Mouse (Mus musculus): ENCODE results near the gene Nop14. TPM values are rescaled to one million over a fixed set of nuclear protein-coding genes. Genes with fewer than 3 reads are reported as not detected.
A peak's percentile ranks its signal among the peaks of the same experiment; 100 is the strongest.

The Nop14 gene
- total RNA-seq (2021) = 10 to 100 TPM; 11.4 to 11.8 TPM
- 8.5 and 15.8 TPM in 2 replicates for polyA plus RNA-seq (2012; rRNA removed)
- long read RNA-seq, transcript Nop14-201 (18 exons, 2,702 nt) = major isoform, 19 of 21 reads
- long read RNA-seq, partial matches to known transcripts = 1 of 21 reads
- long read RNA-seq, other reads (novel, unspliced or antisense) = 1 of 21 reads

DNA sequence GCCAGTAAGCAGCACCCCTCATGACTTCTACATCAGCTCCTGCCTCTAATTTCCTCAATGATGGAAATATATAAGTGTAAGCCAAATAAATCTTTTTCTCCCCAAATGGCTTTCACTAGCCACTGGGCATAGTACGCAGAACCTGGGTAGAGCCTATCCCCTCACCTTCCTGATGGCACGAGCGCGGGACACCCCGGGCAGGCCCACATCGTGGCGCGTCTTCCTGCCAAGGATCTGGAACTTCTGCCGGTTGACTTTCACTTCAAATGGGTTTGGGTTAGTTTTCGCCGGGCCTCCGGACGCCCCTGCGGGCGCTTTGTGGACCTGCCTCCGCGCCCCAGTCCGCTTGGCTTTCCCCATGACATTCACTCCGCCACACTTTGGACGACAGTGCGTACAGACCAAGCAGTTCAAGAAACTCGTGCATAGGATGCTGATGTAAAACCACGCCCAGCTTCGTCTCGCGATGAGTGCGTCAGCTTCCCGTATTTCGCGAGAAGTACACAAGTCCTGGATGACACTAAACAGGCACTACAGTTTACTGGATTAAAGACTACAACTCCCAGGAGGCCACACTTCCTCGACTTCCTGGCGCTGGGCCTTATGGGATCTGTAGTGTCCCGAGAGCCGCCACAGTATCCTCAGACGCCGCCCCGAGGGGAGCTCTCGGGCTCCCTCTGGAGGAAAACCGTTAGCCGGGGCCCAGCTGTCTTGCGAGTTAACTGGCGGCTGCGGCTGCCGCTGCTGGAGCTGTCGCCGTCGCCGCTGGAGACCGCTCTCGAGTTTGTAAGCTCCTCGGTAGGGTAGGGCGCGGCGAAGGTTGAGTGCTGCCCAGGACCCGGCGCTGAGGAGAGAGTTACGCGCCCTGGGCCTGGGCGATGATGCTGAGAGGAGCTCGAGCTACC, at the start of gene Nop14, which contains the start of gene Grk4:
Gene Nop14 (minus strand): TSS at position 463 of the 905 bp plus-strand sequence.
Gene Grk4 (plus strand): TSS at position 694 of the 905 bp plus-strand sequence.
- under 1% methylated on average over 60 of the region's 60 CpGs for WGBS
- TF ChIP-seq POLR2A (IDR thresholded peaks at IDR 0.05; ENCODE audit: insufficient read depth, low read depth, low read length) (peak; percentile 93), EP300 (IDR thresholded peaks at IDR 0.05; ENCODE audit: insufficient read depth, low read depth, low read length) (peak; percentile 86), CTCF (IDR thresholded peaks at IDR 0.05) (no peak; the same call in none of the 2 replicates)
- intact Hi-C loops (cut with DNase I) = loop anchor here (2.0 to 10.0 kb wide), 4 partner anchors 23 to 385 kb away; partner anchors contain the start of genes Fam193a, Hgfac, Htt and Mfsd10

DNA sequence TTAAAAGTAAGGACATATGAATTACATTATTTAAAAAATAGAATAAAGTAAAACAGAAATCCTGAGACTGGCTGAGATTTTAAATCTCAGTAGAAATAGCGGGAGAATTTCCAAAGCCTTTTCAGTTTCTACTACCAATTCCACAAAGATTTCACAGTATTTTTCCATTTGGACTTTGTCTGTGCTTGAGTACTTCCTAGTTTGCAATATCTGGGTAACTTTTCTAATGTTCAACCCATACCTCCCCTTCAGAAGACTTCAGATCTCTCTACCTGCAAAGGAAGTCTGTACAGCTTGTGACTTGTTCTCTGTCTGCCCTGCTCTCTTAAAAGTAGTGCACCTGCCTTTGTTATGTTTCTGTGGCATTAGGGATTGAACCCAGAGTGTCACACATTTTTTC, 48.5 kb upstream of the Nop14 start:
- Histone ChIP-seq H3K27ac (no peak overlapping the region), H3K4me3 (no peak overlapping the region), H3K36me3 (ENCODE audit: control insufficient read depth, insufficient read depth, low read length) (no peaks in the 10 kb centered on the region), H3K4me1 (ENCODE audit: control insufficient read depth, insufficient read depth, low read length) (no peaks in the 10 kb centered on the region), H3K9ac (ENCODE audit: low read depth, low read length) (no peak overlapping the region), H3K27me3 (ENCODE audit: control insufficient read depth, insufficient read depth, low read length) (no peaks in the 10 kb centered on the region), H3K79me2 (replicated peaks; ENCODE audit: control insufficient read depth, insufficient read depth, low read length) (no peaks in the 10 kb centered on the region)
- 91% methylated on average over 1 of the region's 1 CpGs for WGBS
- TF ChIP-seq POLR2A (IDR thresholded peaks at IDR 0.05; ENCODE audit: insufficient read depth, low read depth, low read length) (no peak), EP300 (IDR thresholded peaks at IDR 0.05; ENCODE audit: insufficient read depth, low read depth, low read length) (no peak), CTCF (IDR thresholded peaks at IDR 0.05) (no peak)
- intact Hi-C loops (cut with DNase I) = no loop called here
- no peak for DNase-seq

More for the DNA sequence above, at the start of gene Nop14, which contains the start of gene Grk4:
- H3K79me2 ChIP-seq (replicated peaks; ENCODE audit: control insufficient read depth, insufficient read depth, low read length) = no peaks in the 10 kb centered on the region
- peak; percentile 96 to 100 for DNase-seq
- H3K4me3 ChIP-seq = peak within 1 kb of the TSS; percentile 78
- peaks cover 4% of the 10 kb centered on the region for H3K4me1 ChIP-seq (ENCODE audit: control insufficient read depth, insufficient read depth, low read length)
- H3K9ac ChIP-seq (ENCODE audit: low read depth, low read length) = peak within 1 kb of the TSS; percentile 80
- H3K27me3 ChIP-seq (ENCODE audit: control insufficient read depth, insufficient read depth, low read length) = no peaks in the 10 kb centered on the region
- peaks cover 6% of the 10 kb centered on the region; the same call in 1 of the 2 replicates for H3K36me3 ChIP-seq (ENCODE audit: control insufficient read depth, insufficient read depth, low read length)
- H3K27ac ChIP-seq = peak within 1 kb of the TSS; percentile 86

DNA sequence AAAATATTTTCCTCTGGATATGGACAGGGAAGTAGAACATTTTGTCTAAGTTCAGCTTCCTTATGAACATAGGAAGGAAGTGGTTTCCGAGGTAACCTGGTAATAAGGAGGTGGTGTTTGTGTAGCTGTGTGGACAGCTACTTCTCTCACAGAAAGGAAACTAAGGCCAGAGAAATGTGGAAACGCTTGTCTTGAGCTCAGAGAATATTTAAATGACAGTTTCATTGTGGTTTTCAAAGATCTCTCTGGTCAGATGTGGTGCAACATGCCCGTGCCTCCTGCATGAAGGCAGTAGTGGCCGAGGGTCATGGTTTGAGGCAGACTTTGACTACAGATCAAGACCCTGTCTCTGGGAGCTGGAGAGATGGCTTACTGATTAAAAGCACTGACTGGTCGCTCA, 35.6 kb upstream of the Nop14 start:
- Histone ChIP-seq H3K27me3 (ENCODE audit: control insufficient read depth, insufficient read depth, low read length) (no peaks in the 10 kb centered on the region), H3K4me3 (no peak overlapping the region), H3K79me2 (replicated peaks; ENCODE audit: control insufficient read depth, insufficient read depth, low read length) (no peaks in the 10 kb centered on the region), H3K4me1 (ENCODE audit: control insufficient read depth, insufficient read depth, low read length) (peaks cover 1% of the 10 kb centered on the region; the same call in 1 of the 2 replicates), H3K27ac (no peak overlapping the region), H3K9ac (ENCODE audit: low read depth, low read length) (no peak overlapping the region), H3K36me3 (ENCODE audit: control insufficient read depth, insufficient read depth, low read length) (no peaks in the 10 kb centered on the region; the same call in 1 of the 2 replicates)
- TF ChIP-seq CTCF (IDR thresholded peaks at IDR 0.05) (no peak), POLR2A (IDR thresholded peaks at IDR 0.05; ENCODE audit: insufficient read depth, low read depth, low read length) (no peak), EP300 (IDR thresholded peaks at IDR 0.05; ENCODE audit: insufficient read depth, low read depth, low read length) (no peak)
- no peak for DNase-seq
- WGBS = 61% methylated on average over 5 of the region's 5 CpGs
- intact Hi-C loops (cut with DNase I) = no loop called here

DNA sequence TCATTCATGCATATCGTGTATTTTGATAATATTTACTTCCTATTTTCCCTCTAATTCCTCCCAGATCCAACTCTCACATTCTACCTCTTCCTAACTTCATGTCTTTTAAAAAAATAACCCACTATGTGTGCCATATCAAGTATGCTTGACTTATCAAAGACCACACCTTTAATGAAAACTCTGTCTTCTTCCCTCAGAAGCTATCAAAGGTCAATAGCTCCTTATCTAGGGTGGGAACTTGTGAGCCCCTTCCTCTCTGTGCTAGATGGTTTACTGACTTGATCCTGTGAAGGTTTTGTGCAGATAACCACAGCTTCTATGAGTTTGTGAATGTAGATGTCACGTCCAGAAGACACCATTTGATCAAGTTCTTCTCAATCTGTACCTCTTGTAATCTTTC, 32.8 kb upstream of the Nop14 start:
- no peak for DNase-seq
- no peaks in the 10 kb centered on the region for H3K79me2 ChIP-seq (replicated peaks; ENCODE audit: control insufficient read depth, insufficient read depth, low read length)
- intact Hi-C loops (cut with DNase I) = no loop called here
- H3K36me3 ChIP-seq (ENCODE audit: control insufficient read depth, insufficient read depth, low read length) = no peaks in the 10 kb centered on the region; the same call in 1 of the 2 replicates
- H3K27ac ChIP-seq = no peak overlapping the region
- TF ChIP-seq POLR2A (IDR thresholded peaks at IDR 0.05; ENCODE audit: insufficient read depth, low read depth, low read length) = no peak
- no peak for TF ChIP-seq EP300 (IDR thresholded peaks at IDR 0.05; ENCODE audit: insufficient read depth, low read depth, low read length)
- no peak for TF ChIP-seq CTCF (IDR thresholded peaks at IDR 0.05)
- WGBS = 52% methylated on average over 2 of the region's 2 CpGs
- H3K9ac ChIP-seq (ENCODE audit: low read depth, low read length) = no peak overlapping the region
- H3K4me3 ChIP-seq = no peak overlapping the region
- H3K4me1 ChIP-seq (ENCODE audit: control insufficient read depth, insufficient read depth, low read length) = peaks cover 1% of the 10 kb centered on the region; the same call in 1 of the 2 replicates
- no peaks in the 10 kb centered on the region for H3K27me3 ChIP-seq (ENCODE audit: control insufficient read depth, insufficient read depth, low read length)

DNA sequence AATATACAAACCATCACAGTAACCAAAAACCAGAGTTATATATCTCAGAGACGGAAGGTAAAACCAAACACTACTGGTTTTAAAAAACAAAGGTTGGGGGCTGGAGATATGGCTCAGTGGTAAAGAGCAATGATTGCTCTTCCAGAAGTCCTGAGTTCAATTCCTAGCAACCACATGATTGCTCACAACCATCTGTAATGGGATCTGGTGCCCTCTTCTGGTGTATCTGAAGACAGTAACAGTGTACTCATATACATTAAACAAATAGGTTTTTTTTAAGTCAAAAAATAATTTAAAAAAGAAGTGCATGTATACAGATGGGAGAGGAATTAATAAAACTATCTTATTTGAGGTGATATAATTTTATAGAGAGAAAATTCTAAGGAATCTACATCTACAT, 29.9 kb upstream of the Nop14 start:
- no peak overlapping the region for H3K9ac ChIP-seq (ENCODE audit: low read depth, low read length)
- intact Hi-C loops (cut with DNase I) = no loop called here
- H3K4me1 ChIP-seq (ENCODE audit: control insufficient read depth, insufficient read depth, low read length) = no peaks in the 10 kb centered on the region
- 95% methylated on average over 1 of the region's 1 CpGs for WGBS
- no peak for DNase-seq
- H3K27me3 ChIP-seq (ENCODE audit: control insufficient read depth, insufficient read depth, low read length) = no peaks in the 10 kb centered on the region
- H3K79me2 ChIP-seq (replicated peaks; ENCODE audit: control insufficient read depth, insufficient read depth, low read length) = no peaks in the 10 kb centered on the region
- TF ChIP-seq CTCF (IDR thresholded peaks at IDR 0.05) (no peak), EP300 (IDR thresholded peaks at IDR 0.05; ENCODE audit: insufficient read depth, low read depth, low read length) (no peak), POLR2A (IDR thresholded peaks at IDR 0.05; ENCODE audit: insufficient read depth, low read depth, low read length) (no peak)
- no peak overlapping the region for H3K27ac ChIP-seq
- H3K36me3 ChIP-seq (ENCODE audit: control insufficient read depth, insufficient read depth, low read length) = no peaks in the 10 kb centered on the region
- H3K4me3 ChIP-seq = no peak overlapping the region
